Mouse (Mus musculus): Measurements from ENCODE around the gene Lancl3.

Lancl3 gene

DNA sequence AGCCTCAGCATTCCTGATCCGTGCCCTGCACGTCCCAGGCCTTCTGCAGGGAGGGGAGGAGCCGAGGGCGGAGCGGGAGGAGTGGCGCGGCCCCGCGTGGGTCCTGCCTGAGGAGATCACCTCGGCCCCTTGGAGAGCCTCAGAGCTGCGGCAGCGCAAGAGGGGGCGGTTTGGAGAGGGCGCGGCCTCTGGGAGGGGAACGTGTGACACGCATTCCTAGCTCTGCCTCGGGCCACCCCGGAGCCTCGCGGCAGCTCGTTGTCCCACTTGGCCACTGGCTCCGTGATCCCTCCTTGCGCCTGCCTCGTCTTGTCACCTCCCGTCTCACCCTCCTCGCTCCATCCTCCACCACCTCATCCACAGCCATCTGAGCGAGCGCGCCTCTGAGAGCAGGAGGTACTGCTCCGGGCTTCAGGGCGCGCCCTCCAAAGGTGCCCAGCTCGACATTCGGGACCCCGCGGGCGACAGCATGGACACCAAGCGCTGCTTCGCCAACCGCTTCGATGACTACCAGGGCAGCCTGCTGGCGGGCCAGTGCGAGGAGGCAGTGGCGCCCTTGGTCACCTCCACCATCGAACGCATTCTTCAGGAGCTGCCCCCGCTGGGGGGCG, at the start of gene Lancl3:
TSS of gene Lancl3 (plus strand) at position 142 of the 611 bp plus-strand sequence.
- no peak for DNase-seq (ENCODE audit: low read depth, low spot score)

GRCm38 (mm10) chrX:9179011-9179410, 20.7 kb upstream of the Lancl3 start:
- no peak for DNase-seq (ENCODE audit: low read depth, low spot score)

DNA sequence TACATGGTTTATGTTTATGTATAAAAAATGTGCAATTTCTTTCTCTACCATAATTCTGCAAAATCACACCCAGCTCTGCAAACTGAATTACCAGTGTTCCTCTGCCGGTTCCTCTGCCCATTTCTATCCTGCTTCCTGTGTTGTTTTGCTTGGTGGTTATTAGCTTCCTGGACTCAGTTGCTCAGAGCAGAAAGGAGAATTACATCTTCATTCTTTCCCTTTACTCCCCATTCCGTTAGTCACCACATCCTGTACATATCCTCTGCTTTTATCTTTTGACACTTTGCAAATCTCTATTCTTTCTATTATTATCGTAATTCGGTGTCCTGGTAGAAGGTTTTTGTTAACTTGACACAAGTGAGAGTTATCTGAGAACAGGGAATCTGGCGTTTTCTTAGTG, 18.1 kb upstream of the Lancl3 start:
- no peak for DNase-seq (ENCODE audit: low read depth, low spot score)

GRCm38 (mm10) chrX:9200380-9200917, 747 bp downstream of the Lancl3 start:
- no peak for DNase-seq (ENCODE audit: low read depth, low spot score)

GRCm38 (mm10) chrX:9201954-9202353, 2.3 kb downstream of the Lancl3 start:
- DNase-seq (ENCODE audit: low read depth, low spot score): no peak

DNA sequence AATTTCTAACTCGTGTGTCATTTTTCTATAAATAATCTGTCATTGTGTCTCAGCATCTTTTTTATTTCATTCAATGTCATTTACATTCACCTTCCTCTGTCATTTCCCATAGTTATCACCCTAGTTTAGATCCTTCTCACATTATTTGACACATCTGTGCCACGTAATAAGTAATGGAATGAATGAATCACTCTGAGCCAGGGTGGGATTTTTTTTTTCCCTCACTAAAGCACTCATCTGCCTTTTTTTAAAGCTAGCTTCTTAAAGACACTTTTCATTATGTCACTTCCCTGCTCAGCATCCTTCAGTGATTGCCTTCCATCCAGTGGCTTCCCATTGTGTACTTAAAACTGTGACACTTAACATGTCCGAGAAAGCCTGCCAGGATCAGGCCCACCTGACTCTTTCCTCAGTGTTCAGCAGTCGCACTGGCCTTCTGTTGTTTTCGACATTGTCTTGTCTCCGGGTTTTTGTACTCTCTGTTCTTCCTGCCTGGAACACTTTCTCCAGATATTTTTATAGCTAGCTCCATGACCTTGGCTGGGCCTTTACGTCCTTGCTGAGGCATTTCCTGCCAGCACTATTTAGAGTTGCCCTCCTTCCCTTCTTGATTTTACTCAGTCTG, 3.2 kb downstream of the Lancl3 start:
- DNase-seq (ENCODE audit: low read depth, low spot score): no peak

GRCm38 (mm10) chrX:9205121-9205520, 5.4 kb downstream of the Lancl3 start:
- DNase-seq (ENCODE audit: low read depth, low spot score): no peak

DNA sequence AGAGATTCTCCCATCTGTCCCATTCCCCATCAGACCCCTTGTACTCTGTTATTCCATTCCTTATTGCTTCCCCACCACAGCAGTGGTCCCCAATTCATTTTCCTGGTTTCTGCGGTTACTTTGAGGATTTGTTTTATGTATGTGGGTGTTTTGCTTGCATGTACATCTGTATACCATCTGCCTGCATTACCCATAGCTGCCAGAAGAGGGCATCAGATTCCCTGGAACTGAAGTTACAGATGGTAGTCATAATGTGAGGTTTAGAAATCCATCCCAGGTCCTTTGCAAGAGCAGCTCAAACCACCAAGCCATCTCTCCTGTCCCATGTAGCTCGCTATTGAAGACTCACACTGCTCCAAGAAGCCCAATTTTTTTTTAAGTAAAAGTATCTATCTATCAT, 16.5 kb downstream of the Lancl3 start:
- no peak for DNase-seq (ENCODE audit: low read depth, low spot score)

- no peak for DNase-seq (ENCODE audit: low read depth, low spot score)
These were observed 19.9 kb downstream of the Lancl3 start for GRCm38 (mm10) chrX:9219570-9219969.

- DNase-seq (ENCODE audit: low read depth, low spot score): no peak
These were observed 21.5 kb downstream of the Lancl3 start for GRCm38 (mm10) chrX:9221206-9221605.

GRCm38 (mm10) chrX:9221736-9222135, 22.0 kb downstream of the Lancl3 start:
- no peak for DNase-seq (ENCODE audit: low read depth, low spot score)

- DNase-seq (ENCODE audit: low read depth, low spot score): no peak
These were observed 22.9 kb downstream of the Lancl3 start for GRCm38 (mm10) chrX:9222412-9223221.

- no peak for DNase-seq (ENCODE audit: low read depth, low spot score)
These were observed 27.4 kb downstream of the Lancl3 start for GRCm38 (mm10) chrX:9227105-9227504.

- no peak for DNase-seq (ENCODE audit: low read depth, low spot score)
These were observed 41.3 kb downstream of the Lancl3 start for GRCm38 (mm10) chrX:9240737-9241591.

DNA sequence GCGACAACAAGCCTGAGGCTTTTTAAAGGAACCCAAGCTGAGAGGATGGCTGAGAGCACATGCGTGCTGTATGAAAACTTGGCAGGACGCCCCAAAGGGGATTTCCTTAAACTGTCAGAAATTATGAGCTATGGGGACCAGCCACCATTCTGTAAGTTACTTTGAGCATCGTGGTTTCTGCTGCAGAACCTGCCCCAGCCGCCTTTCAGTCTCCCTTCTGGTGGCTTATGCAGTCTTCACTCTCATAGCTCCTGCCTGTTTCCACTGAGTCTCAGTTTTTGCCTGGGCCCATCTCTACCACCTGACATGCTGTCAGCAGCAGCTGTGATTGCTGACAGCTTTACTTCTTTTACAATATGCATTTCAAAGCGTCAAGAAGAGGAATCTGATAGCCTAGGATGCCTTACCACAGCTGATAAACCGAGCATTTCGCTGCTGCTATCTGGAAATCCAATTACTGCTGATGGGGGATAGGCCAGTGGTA, 43.7 kb downstream of the Lancl3 start:
- DNase-seq (ENCODE audit: low read depth, low spot score): no peak

- no peak for DNase-seq (ENCODE audit: low read depth, low spot score)
These were observed 45.1 kb downstream of the Lancl3 start for GRCm38 (mm10) chrX:9244603-9245336.

GRCm38 (mm10) chrX:9248911-9249310, 49.2 kb downstream of the Lancl3 start:
- DNase-seq (ENCODE audit: low read depth, low spot score): no peak

- DNase-seq (ENCODE audit: low read depth, low spot score): no peak
These were observed 54.3 kb downstream of the Lancl3 start for GRCm38 (mm10) chrX:9253990-9254389.

GRCm38 (mm10) chrX:9254901-9255300, 55.2 kb downstream of the Lancl3 start:
- no peak for DNase-seq (ENCODE audit: low read depth, low spot score)

- DNase-seq (ENCODE audit: low read depth, low spot score): no peak
These were observed 57.1 kb downstream of the Lancl3 start, which contains the start of gene Gm14862 for GRCm38 (mm10) chrX:9256766-9257165. Gene Gm14862 (minus strand): TSS chrX:9256899.

DNA sequence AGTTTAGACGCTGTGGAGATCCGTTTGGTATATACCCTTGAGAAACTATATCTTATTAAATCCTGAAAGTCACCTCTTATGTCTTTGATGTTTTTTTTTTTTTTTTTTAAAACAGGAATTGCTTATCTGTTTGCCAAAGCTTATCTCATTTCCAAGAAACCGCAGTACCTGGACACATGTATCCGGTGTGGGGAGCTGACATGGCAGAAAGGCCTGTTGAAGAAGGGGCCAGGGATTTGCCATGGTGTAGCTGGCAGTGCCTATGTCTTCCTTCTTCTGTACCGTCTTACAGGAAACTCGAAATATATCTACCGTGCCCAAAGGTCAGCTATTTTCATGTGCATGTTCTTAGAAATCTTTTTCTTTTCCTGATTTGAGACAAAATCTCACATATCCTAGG, 58.1 kb downstream of the Lancl3 start:
- no peak for DNase-seq (ENCODE audit: low read depth, low spot score)

Data from skeletal muscle tissue, adult 2 months (tissue).